Mouse (Mus musculus) left cerebral cortex, adult 8-10 months (tissue): ENCODE results near the gene Cox15. TPM values are rescaled to one million over a fixed set of nuclear protein-coding genes. Genes with fewer than 3 reads are reported as not detected.

Experiments
- DNase-seq, 2 experiments: peaks; one replicate each; pipeline ENCODE4 v3.0.0; 2022; ENCODE audit warnings: low spot score in 2 of 2
- total RNA-seq, 4 experiments: library from RNA; stranded (reverse); gene quantifications; 2 replicates each; pipeline ENCODE4 v1.2.4; 2022

The Cox15 gene
- total RNA-seq, 4 experiments from 2014 or later: 12.5 to 16.5 (median 12.9) TPM

DNA sequence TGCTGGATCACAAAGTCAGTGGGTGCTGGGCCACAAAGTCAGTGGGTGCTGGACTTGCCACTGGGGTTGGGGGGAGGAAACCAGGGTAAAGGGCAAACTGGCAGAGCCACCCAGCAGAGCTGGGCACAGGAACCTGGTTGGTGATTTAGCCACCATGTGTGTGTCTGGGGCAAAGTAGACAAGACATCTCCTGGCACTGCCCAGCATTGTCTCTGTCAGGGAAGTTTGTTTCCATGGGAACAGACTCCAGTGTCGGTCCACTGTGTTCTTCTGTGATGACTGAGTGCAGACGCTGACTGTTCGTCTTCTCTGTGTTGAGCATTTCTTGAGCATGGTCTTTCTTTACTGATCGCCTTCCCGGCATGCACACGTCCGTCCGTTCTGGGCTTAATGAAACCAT, 43.5 kb downstream of the Cox15 start:
- DNase-seq: no peak

DNA sequence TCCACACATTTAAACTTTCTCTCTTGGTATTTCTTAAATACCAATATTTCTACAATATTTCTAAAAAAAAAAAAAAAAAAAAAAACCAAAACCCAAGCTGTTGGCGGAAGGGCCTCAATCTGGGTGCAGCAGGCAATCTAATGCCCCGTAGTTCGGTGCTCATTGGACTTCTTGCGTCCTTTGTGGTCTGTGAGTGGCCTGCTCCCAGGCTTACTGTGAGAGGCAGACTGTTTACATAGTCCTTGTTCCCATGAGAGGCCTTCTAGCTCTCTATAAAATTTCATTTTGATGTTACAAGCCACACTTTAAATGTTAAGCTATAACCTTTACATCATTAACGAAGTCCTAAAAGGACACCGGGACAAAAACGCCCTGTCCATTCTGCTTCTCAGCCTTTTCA, 44.6 kb downstream of the Cox15 start:
- DNase-seq: no peak

GRCm38 (mm10) chr19:43704787-43705497, 47.9 kb downstream of the Cox15 start:
- no peak for DNase-seq

DNA sequence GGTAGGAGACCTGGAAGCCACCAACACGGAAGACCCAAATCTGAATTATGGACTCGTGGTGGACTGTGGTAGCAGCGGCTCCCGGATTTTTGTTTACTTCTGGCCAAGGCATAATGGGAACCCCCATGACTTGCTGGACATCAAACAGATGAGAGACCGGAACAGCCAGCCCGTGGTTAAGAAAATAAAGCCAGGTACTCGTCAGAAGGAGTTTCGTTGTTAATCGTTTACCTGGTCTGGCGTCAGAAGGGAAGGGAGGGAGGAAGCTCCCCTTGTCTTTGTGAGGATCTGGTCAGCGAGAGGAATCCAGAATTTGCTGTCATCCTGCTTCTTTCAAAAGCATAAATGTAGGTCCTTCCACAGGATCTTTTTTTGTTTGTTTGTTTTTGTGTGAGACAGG, 48.6 kb downstream of the Cox15 start:
- DNase-seq: no peak

GRCm38 (mm10) chr19:43699763-43700155, 53.0 kb downstream of the Cox15 start:
- DNase-seq: peak in 1 of 2 experiments; percentile 38

DNA sequence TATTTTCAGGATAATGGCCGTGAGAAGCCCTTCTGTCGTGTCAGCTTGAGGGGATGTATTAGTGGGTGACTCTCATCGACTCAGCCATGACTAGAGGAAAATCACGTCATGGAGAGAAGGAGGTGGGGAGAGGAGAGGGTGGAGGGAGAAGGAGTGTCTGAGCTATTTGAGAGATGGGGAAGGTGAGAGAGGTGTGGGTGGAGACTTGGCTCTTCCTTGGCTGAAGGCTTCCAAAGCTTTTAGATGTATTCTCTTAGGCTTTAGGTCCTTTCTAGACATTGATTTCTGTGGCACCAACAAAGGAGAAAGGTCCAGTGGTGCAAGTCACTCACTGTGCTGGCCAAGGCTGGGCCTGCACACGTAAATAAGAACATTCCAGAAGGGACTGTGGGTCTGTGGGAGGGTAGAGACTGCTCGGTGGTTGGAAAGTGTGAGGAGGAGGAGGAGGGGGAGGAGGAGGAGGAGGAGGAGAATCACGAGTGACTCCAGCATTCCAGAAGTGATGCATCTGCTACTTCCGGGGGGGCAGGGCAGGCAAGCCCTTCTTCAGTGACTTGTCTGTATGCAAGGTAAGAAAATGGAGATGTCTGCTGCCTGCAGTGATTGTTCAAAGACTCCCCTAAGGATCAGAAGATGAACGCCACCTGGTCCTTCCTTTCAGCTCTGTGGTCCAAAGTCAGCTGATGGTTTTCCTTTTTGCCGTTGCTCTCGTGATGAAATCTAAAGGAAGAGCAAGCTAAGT, 53.6 kb downstream of the Cox15 start:
- peak in 1 of 2 experiments; percentile 68 for DNase-seq

DNA sequence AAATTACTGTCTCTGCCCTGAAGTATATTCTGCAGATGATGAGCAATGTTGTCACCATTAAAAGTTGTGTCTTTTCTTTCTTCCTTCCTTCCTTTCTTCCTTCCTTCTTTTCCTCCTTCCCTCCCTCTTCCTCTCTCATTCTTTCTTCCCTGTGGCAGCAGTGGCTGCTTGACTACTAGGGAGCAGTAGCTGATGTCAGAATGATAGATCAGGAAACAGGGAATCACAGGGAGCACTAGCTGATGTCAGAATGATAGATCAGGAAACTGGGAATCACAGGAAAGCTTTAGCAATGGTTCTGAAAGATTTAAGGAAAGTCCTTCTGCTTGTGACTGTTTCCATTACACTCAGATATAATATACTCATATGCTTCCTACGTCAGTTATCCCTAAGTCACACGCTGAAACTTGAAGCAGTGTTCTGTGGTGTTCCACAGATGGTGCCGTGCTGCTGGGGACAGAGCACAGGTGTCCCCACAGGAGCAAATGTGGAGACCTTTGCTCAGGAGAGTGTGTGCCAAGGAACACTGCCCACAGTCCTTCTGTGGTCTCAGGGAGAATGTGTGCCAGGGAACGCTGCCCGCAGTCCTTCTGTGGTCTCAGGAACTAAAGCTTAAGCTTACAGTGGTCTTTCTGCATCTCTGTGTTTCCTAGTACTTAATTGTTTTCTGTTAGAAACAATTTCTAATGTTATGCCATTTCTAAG, 55.0 kb downstream of the Cox15 start:
- no peak for DNase-seq

- DNase-seq: no peak
Observed at GRCm38 (mm10) chr19:43695514-43695964, 57.3 kb downstream of the Cox15 start.

DNA sequence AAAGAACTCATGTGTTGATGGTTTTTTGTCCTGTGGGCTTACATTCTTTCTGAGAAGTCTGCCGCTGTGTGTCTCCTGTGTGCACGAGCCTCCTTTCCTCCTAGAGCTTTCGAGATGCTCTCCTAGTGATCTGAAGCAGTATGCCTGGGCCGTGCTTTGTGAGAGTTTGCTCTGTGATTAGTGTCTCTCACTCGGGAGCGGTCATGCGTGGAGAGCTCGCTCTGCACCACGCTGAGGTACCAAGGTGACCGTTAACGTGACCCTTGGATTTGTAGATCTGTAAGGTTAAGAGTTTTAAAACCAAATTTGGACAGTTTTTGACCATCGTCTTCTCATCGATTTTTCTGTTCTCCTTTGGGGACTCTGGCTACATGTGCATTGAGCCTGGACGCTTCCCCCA, 60.0 kb downstream of the Cox15 start:
- no peak for DNase-seq

- peak; percentile 95 to 97 for DNase-seq
Observed at GRCm38 (mm10) chr19:43689419-43690246, 63.2 kb downstream of the Cox15 start, which contains the start of gene Entpd7. Gene Entpd7, plus strand, starts transcription at chr19:43689672.

Other genes with a start within 250 kb of the Cox15 start
- 100 to 1,000 TPM; 390 to 413 (median 399) TPM for gene Got1, start 228.4 kb downstream of the Cox15 start, total RNA-seq
- gene Nkx2-3, start 140.7 kb downstream of the Cox15 start, total RNA-seq: not detected
- 10 to 100 TPM; 44.9 to 53.6 (median 48.0) TPM for gene Slc25a28, start 78.1 kb downstream of the Cox15 start, total RNA-seq
- 10 to 100 TPM; 17.8 to 21.6 (median 18.7) TPM for gene Entpd7, start 63.3 kb downstream of the Cox15 start, total RNA-seq
- gene Cutc, start within 50 bp of the Cox15 start, total RNA-seq: 1 to 10 TPM; 6.1 to 9.4 (median 8.1) TPM
- under 1 TPM in 3 of 4 experiments, not detected in 1; 0.07 to 0.44 (median 0.25) TPM for gene Abcc2, start 29.2 kb upstream of the Cox15 start, total RNA-seq
- 10 to 100 TPM; 12.7 to 15.6 (median 14.8) TPM for gene Dnmbp, start 187.2 kb upstream of the Cox15 start, total RNA-seq
- under 1 TPM in 3 of 4 experiments, not detected in 1; 0.25 to 0.63 (median 0.53) TPM for gene Cpn1, start 233.6 kb upstream of the Cox15 start, total RNA-seq